Mouse (Mus musculus) kidney, embryonic 16.5 days (tissue): Measurements from ENCODE around the gene Pald1. TPM values are rescaled to one million over a fixed set of nuclear protein-coding genes. Genes with fewer than 3 reads are reported as not detected.

ENCODE experiments used
- ATAC-seq: fragments of 200-750 bp; cut with Nextera tagmentation; 2 replicates; pipeline ENCODE4 v1.8.0; 2017; ENCODE audit warnings: moderate TSS enrichment; ENCODE audit not compliant: low FRiP score, low TSS enrichment
- H3K27ac ChIP-seq: fragments of 300-500 bp; sonication (generic); 2 replicates; pipeline ENCODE4 v1.5.1; 2014; ENCODE audit warnings: low read length
- H3K27me3 ChIP-seq: fragments of 300-500 bp; sonication (generic); 2 replicates; pipeline ENCODE4 v1.6.1; 2014; ENCODE audit warnings: low read length, control low read depth, mixed read lengths; ENCODE audit not compliant: insufficient read depth
- H3K36me3 ChIP-seq: fragments of 300-500 bp; sonication (generic); 2 replicates; pipeline ENCODE4 v1.6.1; 2014; ENCODE audit warnings: low read length, control low read depth, mixed read lengths; ENCODE audit not compliant: insufficient read depth
- H3K4me1 ChIP-seq: fragments of 300-500 bp; sonication (generic); 2 replicates; pipeline ENCODE4 v1.6.1; 2014; ENCODE audit warnings: low read length, control low read depth, mixed read lengths; ENCODE audit not compliant: insufficient read depth
- H3K4me2 ChIP-seq: fragments of 300-500 bp; sonication (generic); replicated peaks from 2 replicates; pipeline ENCODE4 v1.6.1; 2014; ENCODE audit warnings: low read depth, low read length
- H3K4me3 ChIP-seq: fragments of 300-500 bp; sonication (generic); 2 replicates; pipeline ENCODE4 v1.5.1; 2014; ENCODE audit warnings: mild to moderate bottlenecking, low read length
- H3K9ac ChIP-seq: fragments of 300-500 bp; sonication (generic); replicated peaks from 2 replicates; pipeline ENCODE4 v1.6.1; 2014; ENCODE audit warnings: low read length
- H3K9me3 ChIP-seq: fragments of 300-500 bp; sonication (generic); 2 replicates; pipeline ENCODE4 v1.6.1; 2016; ENCODE audit warnings: low read length, control low read depth
- WGBS: fragments of 180-500 bp; shearing (Covaris S2); extraction: QIAGEN DNeasy Blood & Tissue Kit; methylation state at CpG from one replicate; pipeline ENCODE4 v1.1.7; 2014; 5-methylcytosine and 5-hydroxymethylcytosine counted together
- polyA plus RNA-seq: library from polyadenylated mRNA; unstranded; fragments of >200 nt; fragmentation: Nextera tagmentation; extraction: Ambion mirVana; gene quantifications from 2 replicates; pipeline ENCODE4 v1.2.1, GENCODE M21; 2015

The Pald1 gene
- polyA plus RNA-seq, 1 experiment from 2014 or later = 39.5 TPM

- Histone ChIP-seq H3K4me1 (peaks cover 19% of the 10 kb centered on the region), H3K9me3 (no peaks in the 10 kb centered on the region), H3K9ac (no peak overlapping the region), H3K27ac (peak overlapping the region; percentile 9; the same call in 1 of the 2 replicates), H3K4me3 (no peak overlapping the region), H3K4me2 (no peak overlapping the region), H3K36me3 (no peaks in the 10 kb centered on the region), H3K27me3 (no peaks in the 10 kb centered on the region)
- 49% methylated on average over 11 of the region's 12 CpGs for WGBS
- ATAC-seq = peak; percentile 29; the same call in 1 of the 2 replicates
These were observed 74.5 kb downstream of the Pald1 start for GRCm38 (mm10) chr10:61308706-61309320.

DNA sequence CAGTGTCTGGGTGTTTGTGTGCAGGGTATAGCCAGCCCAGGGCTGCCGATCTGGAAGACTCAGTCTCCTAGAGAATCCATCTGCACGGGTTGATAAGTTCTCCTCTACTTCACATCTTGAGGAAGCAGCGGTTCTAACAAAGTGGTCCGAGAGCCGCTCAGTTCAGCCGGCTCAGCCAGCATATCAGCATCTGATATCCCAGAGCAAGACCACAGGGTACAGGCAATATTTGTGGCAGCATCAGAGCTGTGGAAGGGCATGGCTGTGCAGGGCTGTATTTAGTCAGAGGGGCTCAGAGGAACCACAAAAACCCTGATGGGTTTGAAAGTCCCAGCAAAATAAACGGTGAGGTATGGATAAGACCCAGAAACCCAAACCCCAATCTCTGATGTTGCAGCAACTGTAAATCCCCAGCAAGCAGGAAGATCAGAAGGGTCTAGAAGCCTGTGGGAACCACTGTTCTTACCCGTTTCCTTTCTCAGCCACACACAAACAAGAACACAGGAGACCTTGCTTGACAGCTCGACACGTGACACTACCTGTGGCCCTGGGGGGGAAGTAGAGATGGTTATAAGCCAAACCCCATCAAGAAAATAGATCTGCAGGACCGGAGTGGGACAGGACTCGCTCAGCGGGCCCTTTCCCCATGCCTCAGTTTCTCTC is 77.3 kb downstream of the Pald1 start:
- Histone ChIP-seq H3K27ac (no peak overlapping the region), H3K4me2 (no peak overlapping the region), H3K4me1 (peaks cover 6% of the 10 kb centered on the region; the same call in 1 of the 2 replicates), H3K36me3 (no peaks in the 10 kb centered on the region), H3K9me3 (no peaks in the 10 kb centered on the region), H3K4me3 (no peak overlapping the region), H3K27me3 (no peaks in the 10 kb centered on the region), H3K9ac (no peak overlapping the region)
- WGBS = 83% methylated on average over 13 of the region's 13 CpGs
- no peak for ATAC-seq

- Histone ChIP-seq H3K9me3 (no peaks in the 10 kb centered on the region), H3K4me3 (no peak overlapping the region), H3K27me3 (no peaks in the 10 kb centered on the region), H3K4me2 (no peak overlapping the region), H3K27ac (no peak overlapping the region), H3K36me3 (no peaks in the 10 kb centered on the region), H3K9ac (no peak overlapping the region), H3K4me1 (peaks cover 6% of the 10 kb centered on the region; the same call in 1 of the 2 replicates)
- no peak for ATAC-seq
- 75% methylated on average over 6 of the region's 6 CpGs for WGBS
These were observed 79.3 kb downstream of the Pald1 start for GRCm38 (mm10) chr10:61304046-61304445.

GRCm38 (mm10) chr10:61300996-61301395 is 82.3 kb downstream of the Pald1 start:
- Histone ChIP-seq H3K4me3 (no peak overlapping the region), H3K9me3 (no peaks in the 10 kb centered on the region), H3K27ac (no peak overlapping the region), H3K4me2 (no peak overlapping the region), H3K36me3 (no peaks in the 10 kb centered on the region), H3K9ac (no peak overlapping the region), H3K4me1 (no peaks in the 10 kb centered on the region), H3K27me3 (no peaks in the 10 kb centered on the region)
- no peak for ATAC-seq
- 56% methylated on average over 3 of the region's 3 CpGs for WGBS

GRCm38 (mm10) chr10:61297477-61297876 is 85.9 kb downstream of the Pald1 start, which contains the start of gene Prf1:
Prf1 (plus strand) TSS chr10:61297833.
- Histone ChIP-seq H3K4me1 (no peaks in the 10 kb centered on the region), H3K9ac (no peak within 1 kb of the TSS), H3K36me3 (no peaks in the 10 kb centered on the region), H3K27me3 (no peaks in the 10 kb centered on the region), H3K9me3 (no peaks in the 10 kb centered on the region), H3K4me2 (no peak within 1 kb of the TSS), H3K27ac (no peak within 1 kb of the TSS), H3K4me3 (no peak within 1 kb of the TSS)
- ATAC-seq = no peak
- 79% methylated on average over 7 of the region's 7 CpGs for WGBS

DNA sequence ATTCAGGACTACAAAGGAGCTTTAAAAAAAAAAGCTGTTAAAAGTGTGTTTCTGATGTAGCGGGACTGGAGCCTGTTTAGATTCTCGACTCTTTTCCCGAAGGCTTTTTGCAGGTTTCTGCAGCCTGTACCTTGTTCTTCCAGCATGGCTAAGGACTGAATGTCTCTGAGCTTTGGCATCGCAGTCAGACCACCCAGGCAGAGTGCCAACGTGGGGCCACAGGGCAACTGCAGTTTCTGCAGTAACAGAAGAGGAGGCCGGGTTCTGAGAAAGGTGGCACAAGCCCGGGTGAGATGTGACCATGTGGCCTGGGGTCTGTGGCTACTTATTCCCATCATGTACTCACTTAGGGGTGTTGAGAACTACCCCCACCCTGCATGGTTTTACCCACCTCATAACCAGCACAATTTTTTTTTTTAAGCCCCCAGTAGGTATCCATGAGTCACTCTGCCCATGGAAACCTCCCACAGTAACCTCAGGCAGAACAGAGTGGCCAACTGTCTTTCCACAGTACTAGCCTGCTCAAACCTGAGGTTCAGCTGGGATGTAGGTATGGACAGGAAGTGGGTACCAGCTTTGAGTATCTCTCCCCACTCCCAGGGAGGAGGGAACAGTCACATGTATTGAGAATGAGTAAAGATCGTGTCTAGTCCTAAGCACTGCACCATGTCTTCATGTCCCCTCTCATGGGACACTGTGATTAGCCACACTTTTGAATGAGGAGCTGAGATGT is 86.5 kb downstream of the Pald1 start:
- WGBS = 83% methylated on average over 8 of the region's 8 CpGs

DNA sequence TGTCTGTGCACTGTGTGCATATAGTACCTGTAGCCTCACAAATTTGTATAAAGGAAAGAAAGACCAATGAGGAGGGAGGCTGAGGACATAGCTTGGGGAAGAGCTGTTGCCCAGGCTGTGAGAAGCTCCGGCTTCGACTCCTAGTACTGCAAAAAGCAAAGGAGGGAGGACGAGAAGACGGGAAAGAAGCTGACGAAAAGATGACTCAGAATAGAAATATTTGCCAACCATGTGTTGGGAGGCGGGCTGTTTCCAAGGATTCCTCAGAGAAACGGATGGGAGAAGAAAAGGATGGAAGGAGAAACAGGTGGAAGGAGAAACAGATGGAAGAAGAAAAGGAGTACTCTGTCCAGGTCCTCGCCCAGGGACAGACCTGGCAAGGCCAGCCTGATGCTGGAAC is 89.1 kb downstream of the Pald1 start:
- no peak overlapping the region for H3K9ac ChIP-seq
- no peak overlapping the region for H3K4me2 ChIP-seq
- 72% methylated on average over 8 of the region's 8 CpGs for WGBS
- no peak overlapping the region for H3K27ac ChIP-seq
- H3K4me3 ChIP-seq = no peak overlapping the region
- H3K27me3 ChIP-seq = no peaks in the 10 kb centered on the region
- no peaks in the 10 kb centered on the region for H3K4me1 ChIP-seq
- no peaks in the 10 kb centered on the region for H3K9me3 ChIP-seq
- H3K36me3 ChIP-seq = no peaks in the 10 kb centered on the region
- ATAC-seq = no peak

More for the DNA sequence above, 86.5 kb downstream of the Pald1 start:
- Histone ChIP-seq H3K9me3 (no peaks in the 10 kb centered on the region), H3K36me3 (no peaks in the 10 kb centered on the region), H3K4me1 (no peaks in the 10 kb centered on the region), H3K4me3 (no peak overlapping the region), H3K4me2 (no peak overlapping the region), H3K27me3 (no peaks in the 10 kb centered on the region), H3K27ac (no peak overlapping the region), H3K9ac (no peak overlapping the region)
- ATAC-seq = no peak

DNA sequence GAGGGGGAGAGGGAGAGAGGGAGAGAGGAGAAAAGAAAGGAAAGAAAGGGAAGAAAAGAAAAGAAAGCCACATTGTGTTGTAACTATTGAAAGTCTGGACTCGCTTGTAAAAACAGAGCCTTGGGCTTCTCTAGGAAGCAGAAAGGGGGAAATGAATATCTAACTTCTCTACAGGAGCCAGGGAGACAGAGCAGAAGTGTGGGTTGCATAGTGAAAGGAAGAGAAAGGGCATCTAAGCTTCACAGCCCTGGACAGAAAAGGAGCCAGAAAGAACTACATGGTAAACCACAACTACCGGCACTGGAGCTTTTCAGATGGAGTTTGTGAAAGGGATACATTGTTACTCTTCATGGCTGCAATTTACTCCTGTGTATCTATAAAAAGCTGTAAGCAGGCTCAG is 92.9 kb downstream of the Pald1 start:
- Histone ChIP-seq H3K4me2 (no peak overlapping the region), H3K9me3 (no peaks in the 10 kb centered on the region), H3K36me3 (no peaks in the 10 kb centered on the region), H3K27me3 (no peaks in the 10 kb centered on the region), H3K4me3 (no peak overlapping the region), H3K27ac (no peak overlapping the region), H3K4me1 (peaks cover 12% of the 10 kb centered on the region), H3K9ac (no peak overlapping the region)
- no peak for ATAC-seq
- WGBS = 84% methylated on average over 2 of the region's 2 CpGs

- Histone ChIP-seq H3K9ac (no peak overlapping the region), H3K4me1 (peaks cover 17% of the 10 kb centered on the region), H3K36me3 (no peaks in the 10 kb centered on the region), H3K4me3 (no peak overlapping the region), H3K27me3 (no peaks in the 10 kb centered on the region), H3K27ac (no peak overlapping the region), H3K9me3 (no peaks in the 10 kb centered on the region), H3K4me2 (no peak overlapping the region)
- WGBS = 76% methylated on average over 2 of the region's 2 CpGs
- no peak for ATAC-seq
These were observed 93.3 kb downstream of the Pald1 start for GRCm38 (mm10) chr10:61290016-61290415.

DNA sequence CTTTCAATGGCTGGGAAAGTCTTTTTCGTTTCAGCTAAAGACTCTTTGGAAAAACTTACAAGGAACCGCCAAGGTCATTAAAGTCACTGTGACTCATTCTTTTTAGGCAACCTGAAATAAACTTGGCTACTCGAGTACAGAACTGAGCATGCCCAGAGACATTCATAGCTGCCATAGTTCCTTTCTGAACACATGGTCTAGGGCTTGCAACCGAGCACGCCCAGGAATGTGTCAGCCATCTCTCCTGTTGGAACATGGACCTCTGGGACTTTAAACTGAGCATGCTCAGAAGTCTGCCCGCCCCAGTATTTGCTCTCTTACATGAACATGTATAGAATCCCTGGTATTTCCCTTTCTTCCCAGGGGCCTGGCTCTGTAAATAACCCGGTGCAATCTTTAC is 97.1 kb downstream of the Pald1 start:
- Histone ChIP-seq H3K27me3 (no peaks in the 10 kb centered on the region), H3K4me3 (no peak overlapping the region), H3K9ac (no peak overlapping the region), H3K9me3 (no peaks in the 10 kb centered on the region), H3K36me3 (no peaks in the 10 kb centered on the region), H3K4me2 (no peak overlapping the region), H3K4me1 (peaks cover 19% of the 10 kb centered on the region), H3K27ac (peak overlapping the region; percentile 49)
- WGBS = 51% methylated on average over 7 of the region's 7 CpGs
- ATAC-seq = peak; percentile 73; the same call in 1 of the 2 replicates
